Mouse (Mus musculus) B cell, adult 2 months (primary cell): ENCODE measurements at regions not wholly inside any gene's neighbourhood (a gene's known extent, or its start where the extent isn't known, plus 50 kb on each side); places are given as distances from the start of the nearest gene placed in this dataset.

ENCODE experiments used
- DNase-seq, 2 experiments: peaks; one replicate each; pipeline ENCODE4 v3.0.0; 2022

DNA sequence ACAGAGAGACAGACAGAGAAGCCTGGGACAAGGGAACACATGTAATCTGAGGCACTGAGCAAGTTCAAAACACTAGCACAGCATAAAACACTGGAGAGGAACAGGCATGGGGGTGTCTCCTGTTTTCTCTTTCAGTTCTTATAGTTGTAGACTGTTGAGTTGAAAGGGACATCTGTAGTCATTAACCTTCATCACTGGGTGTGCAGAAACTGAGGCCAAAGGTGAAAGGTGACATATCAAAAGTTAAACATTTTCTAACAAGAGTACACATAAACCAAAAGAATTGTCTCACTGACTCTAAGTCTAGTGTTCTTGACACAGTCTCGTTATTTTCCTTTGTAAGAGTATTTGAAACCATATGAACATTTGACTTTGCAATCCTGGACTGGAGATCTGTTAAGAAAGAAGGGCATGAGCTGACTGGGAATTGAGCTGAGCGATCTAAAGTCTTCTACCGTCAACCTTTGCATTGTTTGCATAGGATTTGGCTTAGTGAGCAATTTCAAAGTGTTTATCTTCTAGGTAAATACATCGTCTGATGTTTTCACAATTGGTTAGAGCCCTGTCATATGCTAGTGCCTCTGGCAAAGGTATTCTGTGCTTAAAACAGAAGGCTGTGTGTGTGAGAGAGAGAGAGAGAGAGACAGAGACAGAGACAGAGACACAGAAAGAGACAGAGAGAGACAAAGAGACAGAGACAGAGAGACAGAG is 284.4 kb upstream of the Tnp1 start:
- DNase-seq = no peak

DNA sequence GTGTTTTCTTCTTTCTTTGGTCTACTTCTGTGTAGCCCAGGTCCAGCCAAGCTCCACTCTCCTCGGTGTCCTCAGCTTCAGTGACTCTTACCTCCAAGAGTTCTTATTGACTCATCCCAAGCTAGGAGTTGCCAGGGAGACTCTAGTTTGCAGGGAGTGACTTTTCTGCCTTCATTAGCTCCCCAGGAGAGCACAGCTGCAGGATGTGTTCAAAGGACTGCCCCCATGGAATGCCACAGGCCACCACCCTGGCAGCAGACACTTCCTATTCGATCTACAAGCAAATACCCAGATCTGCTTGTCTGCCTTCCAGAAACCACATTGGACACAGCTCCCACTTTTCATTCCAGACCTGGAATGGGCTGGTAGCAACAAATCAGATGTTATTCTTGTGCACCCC is 269.6 kb upstream of the Tnp1 start:
- no peak for DNase-seq

GRCm38 (mm10) chr1:73274480-73274879 is 258.8 kb upstream of the Tnp1 start:
- no peak for DNase-seq

DNA sequence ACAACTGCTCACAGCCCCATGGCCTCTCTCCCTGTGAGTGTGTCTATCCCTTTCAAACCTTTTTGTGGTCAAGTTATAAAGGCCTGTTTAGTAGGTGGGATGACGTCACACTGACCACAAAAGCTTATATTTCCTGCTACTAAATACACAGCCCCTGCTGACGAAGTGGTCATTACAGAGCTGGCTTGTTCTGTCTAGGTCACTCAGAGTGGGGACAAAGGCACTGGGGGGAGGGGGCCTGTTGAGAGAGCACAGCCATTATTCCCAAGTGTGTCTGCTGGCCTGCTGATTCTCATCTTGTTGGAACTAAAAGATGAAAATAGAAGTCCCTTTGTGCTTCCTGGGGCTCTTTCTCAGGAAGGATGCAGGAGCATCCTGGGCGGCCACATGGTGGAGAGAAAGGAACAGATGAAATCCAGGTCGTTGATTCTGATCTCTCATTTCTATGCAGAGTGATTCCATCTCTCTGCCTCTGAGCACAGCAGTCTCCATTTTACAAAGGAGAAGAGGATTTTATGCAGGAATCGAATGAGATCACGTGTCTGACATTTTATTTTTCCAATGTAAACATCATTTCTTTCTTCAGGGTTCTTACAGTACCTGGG is 255.2 kb upstream of the Tnp1 start:
- no peak for DNase-seq

GRCm38 (mm10) chr1:73269051-73269755 is 253.5 kb upstream of the Tnp1 start:
- DNase-seq = no peak

DNA sequence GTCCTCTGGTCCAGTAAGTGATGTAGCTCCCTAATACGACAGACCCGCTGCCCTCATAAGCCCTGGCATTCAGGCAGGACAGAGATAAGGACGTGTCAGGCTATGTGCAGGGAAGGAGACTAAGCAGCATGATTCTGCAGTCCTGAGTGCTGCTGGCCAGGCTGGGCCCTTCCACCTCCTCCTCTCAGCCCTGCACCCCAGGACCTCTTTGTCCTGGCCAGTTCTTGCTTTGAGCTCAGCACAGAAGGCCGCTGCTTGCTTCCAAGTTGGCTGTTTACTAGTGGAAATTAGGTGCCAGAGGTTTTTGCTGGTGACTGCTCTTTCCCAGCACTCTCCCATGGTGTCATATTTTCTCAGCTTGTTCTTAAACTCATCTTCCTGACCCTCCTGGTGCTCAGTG is 249.3 kb upstream of the Tnp1 start:
- no peak for DNase-seq

GRCm38 (mm10) chr1:73264245-73264644 is 248.5 kb upstream of the Tnp1 start:
- DNase-seq = no peak

DNA sequence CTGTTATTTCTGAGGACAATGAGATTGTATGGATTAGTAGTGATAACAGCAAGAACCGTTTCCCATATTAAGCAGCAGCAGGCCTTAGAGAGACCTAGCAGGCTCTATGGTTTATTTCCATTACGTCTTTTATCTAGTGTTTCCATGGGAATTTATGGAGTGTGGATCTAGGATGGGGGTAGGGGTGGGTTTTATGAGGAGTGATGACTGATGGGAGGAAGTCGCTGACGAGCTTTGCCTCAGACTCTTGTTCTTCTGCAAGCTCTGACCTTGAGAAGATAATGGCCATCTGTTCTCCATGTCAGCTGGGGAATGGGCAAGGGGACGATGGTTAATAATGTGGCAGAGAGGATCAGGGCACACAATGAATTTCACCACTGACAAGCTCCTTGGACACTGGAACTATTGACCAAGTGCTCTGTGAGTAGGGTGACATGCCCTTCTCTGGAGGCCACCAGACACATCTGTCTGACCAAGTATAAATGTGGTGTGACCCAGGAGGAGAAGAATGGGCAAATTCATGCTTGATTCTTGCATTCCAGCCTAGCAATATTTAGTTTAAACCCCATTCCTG is 243.9 kb upstream of the Tnp1 start:
- DNase-seq = no peak

GRCm38 (mm10) chr1:73257263-73257662 is 241.6 kb upstream of the Tnp1 start:
- DNase-seq = no peak

GRCm38 (mm10) chr1:73251911-73252356 is 236.2 kb upstream of the Tnp1 start:
- DNase-seq = no peak

GRCm38 (mm10) chr1:73244016-73244415 is 228.3 kb upstream of the Tnp1 start:
- no peak for DNase-seq

DNA sequence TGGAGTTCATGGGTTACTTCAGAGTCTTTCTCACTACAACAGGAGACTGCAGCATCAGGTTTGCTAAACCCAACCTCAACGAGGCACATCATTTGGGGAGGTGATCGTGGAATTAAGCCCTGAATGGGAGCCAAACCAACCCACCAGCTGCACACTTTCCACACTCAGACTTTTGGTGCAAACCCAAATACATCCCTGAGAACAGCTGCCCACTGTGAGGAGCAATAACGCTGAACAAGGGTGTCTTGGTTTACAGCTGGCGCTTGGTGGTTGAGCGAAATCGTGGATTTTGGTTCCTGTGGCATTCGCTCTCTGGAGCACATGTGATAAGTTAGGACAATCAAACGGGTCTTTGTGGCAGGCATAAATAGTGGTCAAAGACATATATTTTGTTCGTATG is 226.6 kb upstream of the Tnp1 start:
- no peak for DNase-seq

DNA sequence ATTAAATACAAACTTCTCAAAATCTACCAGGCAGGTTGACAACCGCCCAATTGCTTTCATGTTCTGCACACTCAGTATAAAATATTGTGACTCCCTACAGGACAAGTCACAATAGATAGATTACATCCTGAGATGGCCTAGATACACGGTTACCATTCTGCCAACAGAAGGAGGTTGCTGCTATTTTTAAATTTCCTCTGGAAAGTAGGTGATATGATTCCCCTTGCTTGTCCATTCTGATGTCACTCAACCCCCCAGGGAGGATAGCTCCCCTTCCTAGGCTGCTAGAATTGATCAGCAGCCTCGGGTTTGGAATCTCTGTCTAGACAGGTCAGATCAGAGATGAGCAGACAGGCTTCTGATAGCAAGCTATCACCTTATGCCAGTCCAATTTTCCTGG is 221.2 kb upstream of the Tnp1 start:
- no peak for DNase-seq

DNA sequence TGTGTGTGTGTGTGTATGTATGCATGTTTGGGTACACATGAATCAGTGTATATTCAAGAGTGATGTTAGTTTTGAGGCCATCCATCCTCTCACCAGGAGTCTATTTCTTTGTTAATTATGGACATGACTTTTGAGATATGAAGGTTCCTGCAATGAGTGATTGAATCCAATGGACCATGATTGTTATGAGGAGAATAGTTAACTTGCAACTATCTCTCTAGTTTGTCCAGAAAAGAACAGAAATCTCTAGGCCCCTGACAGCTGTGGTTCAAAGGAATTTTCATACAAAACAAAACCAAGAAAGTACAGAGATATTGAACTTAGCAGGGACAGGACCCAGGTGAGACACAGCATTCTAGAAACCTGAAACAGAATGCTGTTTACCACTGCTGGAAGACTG is 217.9 kb upstream of the Tnp1 start:
- no peak for DNase-seq

GRCm38 (mm10) chr1:73233041-73233440 is 217.3 kb upstream of the Tnp1 start:
- no peak for DNase-seq

DNA sequence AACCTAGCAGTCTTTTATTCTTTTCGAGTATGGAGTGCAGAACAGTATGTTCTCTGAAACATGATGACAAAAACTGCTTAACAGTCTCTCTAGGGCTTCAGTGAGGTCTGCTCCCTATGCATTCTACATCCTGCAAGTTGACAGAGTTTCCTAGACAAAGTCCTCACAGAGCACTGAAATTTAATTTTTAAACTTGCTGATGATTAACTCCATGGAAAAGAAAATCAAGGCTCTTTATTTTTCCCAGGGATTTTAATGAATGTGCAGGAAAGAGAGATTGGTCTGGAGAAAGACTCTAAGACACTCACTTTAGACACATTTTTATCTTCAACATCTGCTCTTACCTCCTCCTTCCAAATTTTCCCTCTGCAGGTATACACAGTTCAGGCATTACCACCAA is 214.9 kb upstream of the Tnp1 start:
- no peak for DNase-seq

- DNase-seq = no peak
These were observed 211.5 kb upstream of the Tnp1 start for GRCm38 (mm10) chr1:73227246-73227645.

- DNase-seq = no peak
These were observed 206.2 kb upstream of the Tnp1 start for GRCm38 (mm10) chr1:73221863-73222262.

GRCm38 (mm10) chr1:73214305-73214946 is 198.7 kb upstream of the Tnp1 start:
- no peak for DNase-seq

- no peak for DNase-seq
These were observed 191.7 kb upstream of the Tnp1 start for GRCm38 (mm10) chr1:73207421-73207820.

GRCm38 (mm10) chr1:73205788-73206187 is 190.1 kb upstream of the Tnp1 start:
- DNase-seq = no peak

DNA sequence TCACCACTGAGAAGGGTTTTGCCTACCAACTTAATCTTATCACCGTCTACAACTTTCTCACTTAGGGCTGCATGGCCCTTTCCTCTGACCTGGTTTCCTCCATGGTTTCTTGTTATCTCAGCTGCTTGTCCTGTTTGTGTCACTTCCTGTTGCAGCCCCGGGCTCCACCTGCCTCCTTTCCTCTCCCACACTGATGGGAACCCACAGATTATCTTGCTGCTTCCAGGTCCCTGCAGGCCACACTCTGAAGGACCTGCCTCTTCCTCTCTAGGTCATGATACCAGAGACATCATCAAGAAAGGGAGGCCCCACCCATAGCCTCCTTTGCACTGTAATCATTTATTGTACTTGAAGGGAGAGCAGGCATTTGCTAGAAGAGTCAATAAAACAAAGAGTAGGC is 184.4 kb upstream of the Tnp1 start:
- no peak for DNase-seq

DNA sequence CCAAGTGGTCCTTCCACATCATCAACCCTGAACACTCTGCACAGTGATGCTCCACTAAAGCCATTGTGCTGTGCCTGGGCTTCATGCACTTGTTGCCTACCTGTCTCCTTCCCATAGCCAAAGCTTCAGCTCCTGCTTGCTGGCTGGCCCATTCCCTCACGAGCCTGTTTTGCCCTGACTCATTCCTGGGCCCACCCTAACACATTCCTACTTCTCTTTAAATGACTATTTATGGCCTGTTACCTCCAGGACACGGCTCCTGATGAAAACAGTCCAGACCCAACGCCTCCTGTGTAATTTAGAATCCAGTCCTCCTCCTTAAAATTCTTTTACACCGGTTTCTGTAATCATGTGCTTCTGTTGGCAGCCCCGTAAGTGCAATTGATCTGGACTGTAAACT is 175.1 kb upstream of the Tnp1 start:
- DNase-seq = no peak
